Comparison of ENCODE assay signal across 11 mouse cellular contexts in genomic region chr10:123004475-123005236, GRCm38 (mm10).
DNase-seq lines count a peak whose midpoint lies in the region; ATAC-seq and TF ChIP-seq lines count a peak whose summit lies in the region.
"Had no signal": no experiment of that assay in that cellular context is flagged by ENCODE, and none has a peak within 500 bp of the region (broad histone marks: within the 10 kb centered on the region; RNA-seq: fewer than 3 reads in every experiment).

No protein-coding gene starts in this region.

- H3K4me3 ChIP-seq in heart, embryonic 12.5 days, result no peak overlapping the region
- H3K4me3 ChIP-seq in heart, embryonic 10.5 days, result no peak overlapping the region
- H3K4me3 ChIP-seq in neural tube, embryonic 13.5 days, result no peak overlapping the region
- H3K4me3 ChIP-seq in intestine, postnatal 0 days (ENCODE audit: low read depth, low read length), result no peak overlapping the region
- H3K4me3 ChIP-seq: gastrocnemius, adult 2 months; left cerebral cortex, adult 2 months had no signal

- H3K9me3 ChIP-seq in heart, embryonic 12.5 days (replicated peaks), result no peaks in the 10 kb centered on the region
- H3K9me3 ChIP-seq in heart, embryonic 10.5 days, result no peaks in the 10 kb centered on the region
- no peaks in the 10 kb centered on the region for H3K9me3 ChIP-seq in neural tube, embryonic 13.5 days
- H3K9me3 ChIP-seq in intestine, postnatal 0 days (ENCODE audit: control insufficient read depth), result no peaks in the 10 kb centered on the region

- H3K27me3 ChIP-seq in heart, embryonic 12.5 days (replicated peaks), result no peaks in the 10 kb centered on the region
- no peaks in the 10 kb centered on the region for H3K27me3 ChIP-seq in heart, embryonic 10.5 days (ENCODE audit: insufficient read depth, poor library complexity, severe bottlenecking)
- no peaks in the 10 kb centered on the region for H3K27me3 ChIP-seq in neural tube, embryonic 13.5 days
- no peaks in the 10 kb centered on the region for H3K27me3 ChIP-seq in intestine, postnatal 0 days (replicated peaks; ENCODE audit: control insufficient read depth, insufficient read depth, low read length)

- WGBS in heart, embryonic 12.5 days, result 77% methylated on average over 15 of the region's 15 CpGs
- WGBS in heart, embryonic 10.5 days, result 81% methylated on average over 15 of the region's 15 CpGs
- WGBS in neural tube, embryonic 13.5 days, result 77% methylated on average over 15 of the region's 15 CpGs
- 76% methylated on average over 15 of the region's 15 CpGs for WGBS in intestine, postnatal 0 days

- H3K4me1 ChIP-seq in heart, embryonic 12.5 days (replicated peaks), result no peaks in the 10 kb centered on the region
- no peaks in the 10 kb centered on the region for H3K4me1 ChIP-seq in heart, embryonic 10.5 days
- H3K4me1 ChIP-seq in neural tube, embryonic 13.5 days (replicated peaks), result no peaks in the 10 kb centered on the region; the same call in 1 of the 2 replicates
- H3K4me1 ChIP-seq in intestine, postnatal 0 days (replicated peaks; ENCODE audit: control insufficient read depth, insufficient read depth, low read length), result no peaks in the 10 kb centered on the region

- H3K27ac ChIP-seq in heart, embryonic 12.5 days (ENCODE audit: poor library complexity, severe bottlenecking), result no peak overlapping the region
- H3K27ac ChIP-seq in heart, embryonic 10.5 days, result no peak overlapping the region; the same call in 1 of the 2 replicates
- H3K27ac ChIP-seq in neural tube, embryonic 13.5 days (replicated peaks), result no peak overlapping the region
- 0 out of 2 replicates have a peak overlapping the region, but pooled peaks have one; percentile 5 for H3K27ac ChIP-seq in intestine, postnatal 0 days (ENCODE audit: low read depth, low read length)
- H3K27ac ChIP-seq: gastrocnemius, adult 2 months; left cerebral cortex, adult 2 months had no signal

- no peak for DNase-seq in heart, embryonic 10.5 days (ENCODE audit: low spot score)
- no peak for DNase-seq in neural tube, embryonic 10.5 days (ENCODE audit: extremely low spot score, low spot score)
- no peak for DNase-seq in layer of hippocampus, postnatal 25 days (ENCODE audit: extremely low spot score in 1 of 2, low spot score in 1 of 2)
- DNase-seq in cerebellum, adult 18-20 months, result no peak
- no peak for DNase-seq in ovary, adult 18-20 months (ENCODE audit: low spot score)
- DNase-seq: adrenal gland, postnatal 25 days; gastrocnemius, adult 2 months had no signal

- peaks cover 69% of the 10 kb centered on the region for H3K36me3 ChIP-seq in heart, embryonic 12.5 days
- peaks cover 65% of the 10 kb centered on the region for H3K36me3 ChIP-seq in heart, embryonic 10.5 days
- peaks cover 61% of the 10 kb centered on the region for H3K36me3 ChIP-seq in neural tube, embryonic 13.5 days
- peaks cover 50% of the 10 kb centered on the region for H3K36me3 ChIP-seq in intestine, postnatal 0 days (ENCODE audit: control insufficient read depth, insufficient read depth)

- no peak for TF ChIP-seq CTCF in intestine, postnatal 0 days (IDR thresholded peaks at IDR 0.05; ENCODE audit: low read depth)

- no peak overlapping the region for H3K4me2 ChIP-seq in heart, embryonic 12.5 days
- no peak overlapping the region for H3K4me2 ChIP-seq in neural tube, embryonic 13.5 days
- no peak overlapping the region for H3K4me2 ChIP-seq in intestine, postnatal 0 days (replicated peaks; ENCODE audit: low read depth)

- 0 out of 2 replicates have a peak, but pooled peaks have one; percentile 29 for ATAC-seq in heart, embryonic 12.5 days (ENCODE audit: insufficient number of reproducible peaks, low FRiP score)
- peak; percentile 79 for ATAC-seq in neural tube, embryonic 13.5 days (ENCODE audit: low read depth)
- ATAC-seq in intestine, postnatal 0 days, result peak; percentile 33; the same call in 1 of the 2 replicates

- no peak overlapping the region for H3K9ac ChIP-seq in heart, embryonic 12.5 days
- H3K9ac ChIP-seq in neural tube, embryonic 13.5 days, result no peak overlapping the region
- no peak overlapping the region for H3K9ac ChIP-seq in intestine, postnatal 0 days (ENCODE audit: low read depth, low read length)

Comparison
In these comparisons a context has a peak if more than half of its experiments do, and no peak if none do; other contexts are left out.
1. ATAC-seq: peak in every context shown above with its lines; median percentile 79 in neural tube, embryonic 13.5 days; 33 in intestine, postnatal 0 days; 29 in heart, embryonic 12.5 days.